Mouse (Mus musculus) T-cell, adult 2 months (primary cell): Measurements from ENCODE around the gene Kpna2.
"Not testable (repeated sequence)": the region's sequence is repeated elsewhere in the genome, so short reads cannot be mapped to it uniquely, and the experiment has no call there.

ENCODE experiments used
- DNase-seq: peaks from one replicate; pipeline ENCODE4 v3.0.0; 2022; ENCODE audit warnings: low spot score

The Kpna2 gene

DNA sequence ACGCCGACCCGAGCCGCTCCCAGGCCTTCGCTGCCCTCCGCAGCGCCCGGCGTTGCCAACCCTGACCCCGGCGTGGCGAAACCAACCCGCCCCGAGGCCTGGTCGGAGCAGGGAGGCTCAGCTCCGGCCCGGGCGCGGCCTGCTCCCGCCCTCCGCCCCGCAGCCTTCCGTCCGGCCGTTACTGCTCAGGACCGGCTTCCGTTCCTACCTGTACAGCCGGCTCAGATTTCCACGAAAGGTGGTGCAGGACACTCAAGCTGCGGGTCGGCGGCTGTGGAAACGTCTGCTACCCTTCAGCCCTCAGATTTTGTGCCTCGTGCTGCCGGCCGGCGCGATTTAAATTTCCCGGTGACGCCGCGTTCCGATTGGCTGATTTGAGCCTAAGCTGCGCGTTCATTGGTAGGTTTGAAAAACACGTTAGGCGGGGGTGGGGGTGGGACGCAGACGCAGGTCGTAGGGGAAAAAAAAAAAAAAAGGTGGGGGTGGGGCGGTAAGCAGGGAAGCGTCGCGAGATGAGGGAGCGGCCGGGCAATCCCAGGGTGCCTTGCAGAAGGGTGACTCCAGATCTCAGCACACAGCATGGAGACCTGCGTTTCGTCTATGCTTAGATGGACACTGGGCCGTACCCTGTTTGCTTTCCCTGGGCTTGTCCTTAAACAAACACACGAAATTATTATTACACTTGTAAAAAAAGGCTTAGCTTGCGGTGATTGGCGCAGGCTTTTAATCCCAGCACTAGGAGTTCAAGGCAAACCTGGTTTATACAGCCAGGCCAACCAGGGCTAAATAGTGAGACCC, at the start of gene Kpna2:
Gene Kpna2, minus strand, starts transcription at position 391 of the 798 bp plus-strand sequence.
- DNase-seq: peak; percentile 85

DNA sequence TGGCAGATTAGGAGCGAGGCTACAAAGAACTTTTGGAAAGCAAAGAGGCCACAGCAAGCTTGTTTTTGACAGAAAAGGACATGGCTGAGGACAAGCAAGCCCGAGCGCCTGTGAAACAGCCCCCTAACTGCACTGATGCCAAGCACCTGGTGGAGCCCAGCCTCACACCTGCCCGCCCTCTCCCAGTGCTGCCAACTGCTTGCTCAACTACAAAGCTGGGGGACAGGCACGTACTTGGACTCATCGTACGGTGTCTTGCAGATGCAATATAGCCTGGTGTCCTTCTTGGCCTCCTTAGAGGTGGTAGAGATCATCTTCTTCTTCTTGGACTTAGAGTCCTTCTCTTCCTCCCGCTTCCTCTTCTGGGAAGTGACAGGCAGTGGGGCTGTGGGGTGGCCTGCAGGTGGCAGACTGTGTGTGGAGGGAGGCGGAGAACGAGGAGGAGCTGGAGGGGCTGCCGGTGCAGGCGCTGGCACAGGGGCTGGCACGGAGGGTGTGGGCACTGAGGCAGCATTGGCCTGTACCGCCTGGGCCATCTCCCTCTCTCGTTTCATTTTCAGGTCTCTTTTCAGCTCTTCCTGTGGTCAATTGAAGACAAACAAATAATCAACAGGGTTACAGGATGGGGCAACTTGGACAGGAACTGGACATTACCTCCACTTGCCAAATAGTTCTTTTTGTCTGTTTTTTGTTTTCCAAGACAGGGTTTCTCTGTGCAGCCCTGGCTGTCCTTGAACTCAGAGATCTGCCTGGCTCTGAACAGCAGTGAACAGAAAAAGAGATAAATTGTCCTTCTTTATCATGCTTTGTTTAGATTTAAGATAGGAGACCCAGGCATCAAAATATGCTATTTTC, 47.7 kb upstream of the Kpna2 start:
- DNase-seq: no peak

GRCm38 (mm10) chr11:107045546-107045945, 46.2 kb upstream of the Kpna2 start:
- DNase-seq: no peak

DNA sequence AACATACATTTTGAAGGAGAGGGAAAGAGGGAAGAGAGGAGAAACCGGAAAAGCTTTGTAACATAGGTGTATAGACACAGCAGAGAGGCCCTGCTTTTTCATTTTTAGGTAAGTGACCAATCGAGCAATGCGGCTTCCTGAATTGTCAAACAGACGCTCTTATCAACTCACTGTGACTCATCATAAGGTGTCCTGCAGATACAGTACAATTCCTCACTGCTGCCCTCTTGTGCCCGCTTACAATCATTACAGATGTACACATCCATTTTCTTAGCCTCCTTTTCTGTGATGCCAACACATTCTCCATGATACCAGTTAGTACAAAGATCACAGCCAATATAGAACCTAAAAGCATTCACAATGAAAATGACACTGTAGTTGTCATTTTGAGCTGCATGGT, 45.0 kb upstream of the Kpna2 start:
- peak; percentile 60 for DNase-seq

GRCm38 (mm10) chr11:107043361-107043760, 44.0 kb upstream of the Kpna2 start:
- DNase-seq: no peak

DNA sequence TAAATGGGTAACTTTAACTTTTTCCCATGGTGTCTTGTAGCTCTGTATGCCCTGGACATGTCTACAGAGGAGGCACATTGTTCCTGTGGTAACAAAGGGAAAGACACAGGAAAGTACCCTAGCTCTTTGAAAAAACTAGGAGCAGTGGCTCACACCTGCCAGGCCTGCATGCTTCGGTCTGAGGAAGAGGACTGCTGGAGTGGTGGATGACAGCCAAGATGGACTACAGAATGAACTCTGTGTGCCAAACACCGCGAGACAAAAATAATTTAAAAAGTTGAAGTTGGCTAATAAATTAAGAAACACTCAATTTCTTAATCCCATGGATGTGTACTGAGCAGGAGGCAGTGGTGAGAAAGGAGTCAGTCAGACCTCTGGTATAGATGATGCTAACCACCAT, 42.1 kb upstream of the Kpna2 start:
- no peak for DNase-seq

DNA sequence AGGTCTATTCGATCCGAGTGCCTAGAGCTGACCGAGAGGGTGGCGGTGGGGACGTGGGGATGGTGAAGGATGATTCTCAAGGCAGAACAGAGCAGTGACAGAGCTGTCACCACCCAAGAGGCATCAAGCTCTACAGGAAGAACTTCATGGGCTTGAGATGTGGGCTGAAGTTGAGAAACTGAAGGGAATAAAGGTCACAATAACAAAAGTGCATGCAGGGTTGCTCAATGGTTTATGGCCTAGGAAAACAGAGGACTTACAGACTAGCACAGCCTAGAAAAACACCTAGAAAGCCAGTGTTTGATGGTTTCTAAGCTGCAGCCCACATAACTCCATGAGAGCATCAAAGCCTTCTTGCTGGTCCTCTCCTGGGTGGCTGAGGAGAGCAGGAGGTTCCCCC, 40.1 kb upstream of the Kpna2 start:
- DNase-seq: no peak

DNA sequence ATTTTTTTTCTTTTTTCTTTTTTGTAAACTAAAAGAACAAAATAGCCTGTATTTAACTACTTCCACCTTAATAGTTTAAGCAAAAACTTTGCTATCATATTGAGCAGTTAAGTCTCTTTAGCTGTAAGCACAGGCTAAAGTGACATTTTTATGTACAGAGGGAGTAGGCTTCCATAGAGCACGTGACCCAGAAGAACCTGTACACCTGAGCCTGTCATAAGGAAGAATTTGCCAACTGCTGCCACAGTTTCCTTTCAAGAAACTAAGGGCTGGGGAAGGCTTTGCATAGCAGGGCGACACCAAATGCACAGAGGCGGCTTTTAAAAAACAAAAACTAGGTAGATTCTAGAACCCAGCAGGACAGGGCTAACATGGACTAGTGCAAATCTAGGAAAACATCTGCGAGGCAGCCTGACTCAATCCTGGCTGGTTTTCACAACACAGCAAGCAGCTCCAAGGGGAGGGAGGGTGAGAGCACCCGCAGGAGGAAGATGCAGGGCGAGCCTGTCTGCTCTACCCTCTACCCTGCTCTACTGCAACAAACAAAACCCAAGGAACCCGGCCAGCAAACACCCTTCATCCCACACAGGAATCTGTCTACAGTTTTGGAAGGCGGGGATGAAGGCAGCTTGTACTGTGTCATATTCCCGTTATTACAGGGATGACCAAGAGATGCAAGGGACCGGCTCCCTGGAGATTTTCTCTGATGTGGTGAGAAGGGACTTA, 34.9 kb upstream of the Kpna2 start:
- DNase-seq: no peak

GRCm38 (mm10) chr11:107031635-107032034, 32.3 kb upstream of the Kpna2 start:
- no peak for DNase-seq

GRCm38 (mm10) chr11:107029536-107029935, 30.2 kb upstream of the Kpna2 start:
- DNase-seq: peak; percentile 46

DNA sequence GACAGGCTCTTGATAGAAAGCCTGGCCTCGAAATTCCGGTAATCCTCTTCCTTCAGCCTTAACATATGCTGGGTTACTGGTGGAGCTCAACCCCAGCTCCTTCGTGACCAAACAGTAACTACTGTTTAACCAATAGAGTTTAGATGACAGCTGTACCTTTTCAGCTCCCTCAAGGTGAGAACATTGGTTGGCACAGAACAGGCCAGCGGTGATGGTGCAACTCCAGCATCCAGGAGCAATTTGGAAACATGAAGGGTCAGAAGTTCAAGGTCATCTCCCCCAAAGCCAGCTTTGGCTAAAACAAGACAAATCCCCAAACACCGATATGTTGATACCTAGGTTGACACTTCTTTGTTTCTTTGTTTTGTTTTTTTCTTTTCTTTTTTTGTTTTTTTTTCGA, 29.4 kb upstream of the Kpna2 start:
- DNase-seq: no peak

- DNase-seq: no peak
These were observed 28.9 kb upstream of the Kpna2 start for GRCm38 (mm10) chr11:107028275-107028618.

DNA sequence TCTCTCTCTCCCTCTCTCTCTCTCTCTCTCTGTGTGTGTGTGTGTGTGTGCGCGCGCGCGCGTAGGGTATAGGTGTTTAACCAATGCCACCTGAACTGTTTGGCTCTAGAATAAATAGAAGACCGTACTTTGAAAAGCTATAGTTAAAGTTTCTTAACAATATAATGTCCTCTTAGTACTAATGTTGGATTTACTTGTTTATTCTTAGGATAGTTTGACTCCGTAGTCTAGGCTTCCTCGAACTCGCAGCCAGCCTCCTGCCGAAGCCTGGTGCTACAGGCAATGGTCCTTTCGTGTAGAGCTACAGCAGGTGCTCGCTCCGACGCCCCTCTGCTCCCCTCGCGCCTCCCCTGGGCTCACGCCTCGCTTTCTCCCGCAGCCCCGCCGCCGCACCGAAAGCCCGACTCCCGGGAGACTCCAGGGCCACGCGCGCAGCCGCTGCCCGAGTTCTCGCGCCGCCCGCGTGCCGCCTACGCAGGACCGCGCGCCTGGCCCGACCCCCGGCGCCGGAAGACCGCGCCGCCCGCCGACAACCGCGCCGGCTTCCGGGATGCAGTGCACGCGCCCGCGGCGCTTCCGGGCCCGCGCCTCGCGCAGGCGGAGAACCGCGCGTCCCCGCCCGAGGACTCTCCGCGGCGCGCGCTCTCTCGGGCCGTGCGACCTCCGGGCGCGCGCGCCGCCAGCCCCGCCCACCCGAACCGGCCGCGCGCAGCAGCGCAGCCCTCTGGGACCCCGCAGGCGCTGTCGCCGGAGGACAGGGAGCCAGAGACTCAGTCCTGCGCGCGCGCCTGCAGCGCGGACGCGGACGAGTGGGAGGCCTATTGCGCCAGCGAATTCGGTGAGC, 28.3 kb upstream of the Kpna2 start:
- peak; percentile 87 for DNase-seq

DNA sequence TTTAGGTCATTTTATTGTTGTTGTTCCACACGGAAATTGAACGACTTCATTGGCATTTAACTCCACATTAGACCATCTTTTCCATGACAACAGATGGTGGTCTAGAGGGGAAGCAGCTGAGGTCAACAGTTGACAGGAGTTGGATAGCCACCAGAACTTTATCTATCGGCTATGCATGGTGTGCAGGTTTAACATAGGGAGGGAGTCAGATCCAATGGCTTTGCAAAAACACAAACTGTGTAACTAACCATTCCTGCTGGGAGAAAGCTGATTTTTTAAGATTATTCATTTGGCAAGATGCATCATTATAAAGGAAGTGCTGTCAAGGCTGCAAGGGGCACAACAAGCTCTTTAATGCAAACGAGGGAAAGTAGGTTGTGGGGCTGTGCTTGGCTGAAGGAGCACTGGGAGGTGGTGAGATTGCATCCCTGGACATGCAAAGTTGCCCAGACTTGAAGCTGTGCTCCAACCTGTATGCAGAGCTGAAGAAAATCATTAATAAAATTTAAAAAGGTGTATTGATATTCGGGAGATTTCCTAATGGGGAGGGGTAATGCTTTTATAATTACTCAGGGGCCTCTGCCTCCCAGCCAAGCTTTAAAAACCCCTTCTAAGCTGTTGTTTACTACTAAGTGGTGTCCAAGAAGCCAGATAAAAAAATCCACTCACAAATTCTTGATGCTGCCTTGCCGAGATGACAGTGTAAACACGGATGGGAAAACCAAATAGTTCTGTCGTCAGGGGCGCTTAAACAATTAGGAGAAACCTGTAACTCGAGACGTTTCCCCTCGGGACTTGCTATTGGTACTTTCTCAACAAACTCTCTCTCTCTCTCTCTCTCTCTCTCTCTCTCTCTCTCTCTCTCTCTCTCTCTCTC, 27.5 kb upstream of the Kpna2 start:
- DNase-seq: no peak

DNA sequence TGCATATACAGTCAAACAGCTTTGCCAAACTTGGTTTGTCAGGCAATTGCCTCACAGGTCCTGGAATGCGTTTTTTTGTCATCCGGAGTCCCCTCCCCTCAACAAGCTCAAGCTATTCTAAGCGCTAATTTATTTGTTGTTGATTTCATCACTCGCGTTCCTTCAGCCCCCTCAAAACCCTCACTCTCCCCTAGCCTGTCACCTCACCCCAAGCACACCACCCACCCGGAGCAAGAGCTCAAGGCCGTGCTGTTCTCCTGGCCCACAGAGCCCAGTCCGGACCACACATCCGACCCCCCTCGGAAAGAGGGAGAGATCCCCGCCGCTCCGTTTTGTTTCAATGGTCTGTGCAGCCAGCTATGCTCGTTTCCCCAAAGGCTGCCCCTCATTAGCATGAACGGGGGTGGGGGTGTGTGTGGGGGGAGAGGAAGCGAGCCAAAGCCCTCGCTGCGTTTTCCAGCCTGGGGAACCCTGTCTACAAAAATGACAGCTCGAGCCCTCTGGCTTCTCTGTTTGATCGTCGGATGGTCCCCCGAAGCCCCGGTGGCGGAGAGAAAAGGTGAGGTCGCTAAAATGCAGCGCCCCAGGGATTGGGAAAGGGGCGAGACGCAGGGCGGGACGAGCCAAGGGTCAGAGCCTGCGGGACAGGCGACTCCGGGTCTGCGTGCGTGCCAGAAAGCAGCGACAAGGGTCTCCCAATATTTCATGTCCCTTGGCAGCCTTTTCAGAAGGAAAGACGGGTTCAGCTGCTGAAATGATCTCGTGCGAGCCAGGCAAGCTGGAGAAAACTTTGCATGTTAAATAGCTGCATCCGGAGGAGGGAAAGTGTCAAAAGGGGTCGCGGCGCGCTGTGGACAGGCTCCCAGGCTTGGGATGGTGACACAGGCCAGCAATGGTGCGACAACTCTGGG, 26.3 kb upstream of the Kpna2 start, which contains the start of gene 1810010H24Rik:
Gene 1810010H24Rik, plus strand, starts transcription at position 271 of the 911 bp plus-strand sequence.
- DNase-seq: no peak

GRCm38 (mm10) chr11:107024406-107024805, 25.1 kb upstream of the Kpna2 start:
- no peak for DNase-seq

DNA sequence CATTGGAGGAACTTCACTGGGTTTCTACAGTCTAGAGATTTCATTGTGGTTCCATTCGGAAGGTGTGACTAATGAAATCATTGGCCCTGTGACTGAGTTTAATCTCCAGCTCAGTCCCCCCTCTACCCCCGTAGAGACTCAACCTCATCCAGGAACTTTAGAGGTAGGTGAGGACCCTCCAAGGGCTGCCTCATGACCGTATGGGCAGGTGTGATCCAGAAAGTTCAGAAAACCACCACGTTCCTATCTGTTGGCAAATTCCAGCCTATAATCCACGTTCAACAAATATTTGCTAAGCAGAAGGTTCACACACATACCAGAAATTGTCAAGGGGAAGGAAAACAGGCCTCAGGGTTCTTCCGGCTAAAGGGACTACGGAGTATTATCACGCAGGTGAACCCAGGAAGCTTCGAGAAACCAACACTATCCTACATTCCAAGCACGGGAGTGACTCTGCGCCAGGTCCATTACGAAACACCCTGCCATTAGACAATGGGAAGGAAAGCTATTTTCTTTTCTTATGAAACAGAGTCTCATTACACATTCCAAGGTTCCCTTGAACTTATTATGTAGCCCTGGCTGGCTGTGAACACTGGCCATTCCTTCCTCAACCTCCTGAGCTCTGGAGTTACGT, 22.8 kb upstream of the Kpna2 start:
- no peak for DNase-seq

DNA sequence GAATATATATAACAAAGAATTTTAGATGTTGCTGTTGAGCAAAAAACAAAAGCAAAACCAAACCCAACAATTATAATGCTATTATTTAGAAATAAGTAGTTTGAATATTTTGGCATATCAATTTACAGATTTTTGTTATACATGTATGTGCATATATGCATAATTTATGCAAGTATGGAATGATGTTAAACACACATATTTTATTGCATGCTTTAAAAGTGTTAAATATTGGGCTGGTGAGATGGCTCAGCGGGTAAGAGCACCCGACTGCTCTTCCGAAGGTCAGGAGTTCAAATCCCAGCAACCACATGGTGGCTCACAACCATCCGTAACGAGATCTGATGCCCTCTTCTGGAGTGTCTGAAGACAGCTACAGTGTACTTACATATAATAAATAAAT, 20.4 kb upstream of the Kpna2 start:
- not testable (repeated sequence) for DNase-seq

GRCm38 (mm10) chr11:107019318-107019717, 20.0 kb upstream of the Kpna2 start:
- no peak for DNase-seq
